In genomic region chr6:116003516-116003915, GRCm38 (mm10) we compare ENCODE assay signal across 10 mouse cellular contexts. TPM values are rescaled to one million over a fixed set of nuclear protein-coding genes. Genes with fewer than 3 reads are reported as not detected.
DNase-seq lines count a peak whose midpoint lies in the region; ATAC-seq and TF ChIP-seq lines count a peak whose summit lies in the region.
"Had no signal": no experiment of that assay in that cellular context is flagged by ENCODE, and none has a peak within 500 bp of the region (broad histone marks: within the 10 kb centered on the region; RNA-seq: fewer than 3 reads in every experiment).

No protein-coding gene starts in this region.

- intact Hi-C loops in left cerebral cortex, postnatal 36 days (cut with DNase I), result no loop called here

- H3K9me3 ChIP-seq in hindbrain, embryonic 10.5 days, result no peaks in the 10 kb centered on the region
- H3K9me3 ChIP-seq in hindbrain, embryonic 14.5 days (ENCODE audit: control insufficient read depth, low read length), result no peaks in the 10 kb centered on the region
- H3K9me3 ChIP-seq in embryonic facial prominence, embryonic 11.5 days (replicated peaks; ENCODE audit: control insufficient read depth, low read length), result no peaks in the 10 kb centered on the region
- H3K9me3 ChIP-seq: limb, embryonic 13.5 days had no signal

- peaks cover 18% of the 10 kb centered on the region; the same call in 1 of the 2 replicates for H3K27me3 ChIP-seq in hindbrain, embryonic 10.5 days (ENCODE audit: insufficient read depth, poor library complexity, severe bottlenecking)
- H3K27me3 ChIP-seq in hindbrain, embryonic 14.5 days (ENCODE audit: control insufficient read depth, insufficient read depth, low read length), result no peaks in the 10 kb centered on the region
- no peaks in the 10 kb centered on the region for H3K27me3 ChIP-seq in embryonic facial prominence, embryonic 11.5 days (ENCODE audit: control insufficient read depth, insufficient read depth, low read length)
- no peaks in the 10 kb centered on the region for H3K27me3 ChIP-seq in liver, adult 2 months (ENCODE audit: control insufficient read depth, insufficient read depth, low read length)
- H3K27me3 ChIP-seq: limb, embryonic 13.5 days had no signal

- H3K4me2 ChIP-seq in hindbrain, embryonic 14.5 days (replicated peaks), result no peak overlapping the region
- H3K4me2 ChIP-seq in embryonic facial prominence, embryonic 11.5 days (ENCODE audit: low read depth, low read length), result no peak overlapping the region
- H3K4me2 ChIP-seq: limb, embryonic 13.5 days had no signal

- H3K36me3 ChIP-seq in hindbrain, embryonic 10.5 days, result no peaks in the 10 kb centered on the region
- H3K36me3 ChIP-seq in hindbrain, embryonic 14.5 days (replicated peaks; ENCODE audit: control insufficient read depth, insufficient read depth), result no peaks in the 10 kb centered on the region
- no peaks in the 10 kb centered on the region for H3K36me3 ChIP-seq in embryonic facial prominence, embryonic 11.5 days (replicated peaks; ENCODE audit: control insufficient read depth, insufficient read depth, low read depth, low read length)
- H3K36me3 ChIP-seq in liver, adult 2 months (ENCODE audit: control insufficient read depth, insufficient read depth, low read length), result no peaks in the 10 kb centered on the region
- H3K36me3 ChIP-seq: limb, embryonic 13.5 days had no signal

- H3K79me2 ChIP-seq in liver, adult 2 months (ENCODE audit: control insufficient read depth, insufficient read depth, low read length), result no peaks in the 10 kb centered on the region

- ATAC-seq in hindbrain, embryonic 14.5 days (ENCODE audit: low FRiP score), result no peak
- no peak for ATAC-seq in embryonic facial prominence, embryonic 11.5 days (replicated peaks; ENCODE audit: insufficient number of reproducible peaks, low FRiP score, low TSS enrichment, low read depth)

- peaks cover 66% of the 10 kb centered on the region for H3K4me1 ChIP-seq in hindbrain, embryonic 10.5 days (replicated peaks)
- H3K4me1 ChIP-seq in hindbrain, embryonic 14.5 days (replicated peaks; ENCODE audit: control insufficient read depth, insufficient read depth, low read length), result no peaks in the 10 kb centered on the region
- H3K4me1 ChIP-seq in embryonic facial prominence, embryonic 11.5 days (ENCODE audit: control insufficient read depth, insufficient read depth, low read length), result peaks cover 6% of the 10 kb centered on the region
- H3K4me1 ChIP-seq in liver, adult 2 months (ENCODE audit: control insufficient read depth, insufficient read depth, low read length), result peaks cover 6% of the 10 kb centered on the region; the same call in 1 of the 2 replicates

- no peak for TF ChIP-seq CTCF in liver, adult 2 months (IDR thresholded peaks at IDR 0.05; ENCODE audit: low read depth, low read length)

- no peak overlapping the region for H3K4me3 ChIP-seq in hindbrain, embryonic 10.5 days
- H3K4me3 ChIP-seq in hindbrain, embryonic 14.5 days (replicated peaks; ENCODE audit: low read length), result no peak overlapping the region
- H3K4me3 ChIP-seq in embryonic facial prominence, embryonic 11.5 days (ENCODE audit: low read depth, low read length), result no peak overlapping the region
- no peak overlapping the region for H3K4me3 ChIP-seq in liver, adult 2 months (ENCODE audit: insufficient read depth, low read depth, low read length)
- H3K4me3 ChIP-seq: limb, embryonic 13.5 days had no signal

- H3K9ac ChIP-seq in hindbrain, embryonic 14.5 days, result no peak overlapping the region
- H3K9ac ChIP-seq in embryonic facial prominence, embryonic 11.5 days (replicated peaks; ENCODE audit: low read length), result peak overlapping the region; percentile 22; the same call in 1 of the 2 replicates
- H3K9ac ChIP-seq in liver, adult 2 months (ENCODE audit: low read depth, low read length), result peak overlapping the region; percentile 46; the same call in 1 of the 2 replicates

- peak overlapping the region; percentile 78 for H3K27ac ChIP-seq in hindbrain, embryonic 10.5 days
- no peak overlapping the region for H3K27ac ChIP-seq in hindbrain, embryonic 14.5 days
- H3K27ac ChIP-seq in embryonic facial prominence, embryonic 11.5 days (replicated peaks; ENCODE audit: low read depth, low read length), result 0 out of 2 replicates have a peak overlapping the region, but pooled peaks have one; percentile 20
- peak overlapping the region; percentile 91 for H3K27ac ChIP-seq in liver, adult 2 months (replicated peaks; ENCODE audit: insufficient read depth, low read depth, low read length)

- no peak for DNase-seq in hindbrain, embryonic 10.5 days (ENCODE audit: low spot score)
- no peak for DNase-seq in hindbrain, embryonic 14.5 days (ENCODE audit: low spot score)
- peak; percentile 31 to 33 for DNase-seq in B cell, adult 2 months
- DNase-seq in embryonic facial prominence, embryonic 11.5 days (ENCODE audit: low spot score), result no peak
- no peak for DNase-seq in liver, adult 2 months (ENCODE audit: extremely low read depth, low read depth, low spot score)
- DNase-seq in left cerebral cortex, postnatal 36 days (ENCODE audit: low spot score in 2 of 2), result no peak
- DNase-seq in layer of hippocampus, adult 9-11 months, result no peak
- DNase-seq in spleen, adult 18-20 months, result no peak
- DNase-seq: cerebellum, adult 11 months had no signal

- 72% methylated on average over 5 of the region's 5 CpGs for WGBS in hindbrain, embryonic 10.5 days
- 82% methylated on average over 5 of the region's 5 CpGs for WGBS in hindbrain, embryonic 14.5 days
- 50% methylated on average over 5 of the region's 5 CpGs for WGBS in embryonic facial prominence, embryonic 11.5 days
- 63% methylated on average over 5 of the region's 5 CpGs for WGBS in liver, adult 2 months

- no peak for TF ChIP-seq POLR2A in liver, adult 2 months (IDR thresholded peaks at IDR 0.05; ENCODE audit: extremely low read depth, insufficient read depth, low read length)

RNA-seq across cellular contexts. Expression of gene Plxnd1, which starts 8.7 kb away (rescaled TPM):
- polyA plus RNA-seq in hindbrain, embryonic 10.5 days (2016; fragmentation: Nextera tagmentation; extraction: Ambion mirVana), result 24.6 and 28.5 TPM in 2 replicates
- 11.6 and 14.7 TPM in 2 replicates for polyA plus RNA-seq in hindbrain, embryonic 14.5 days (2014; fragmentation: Nextera tagmentation; extraction: Ambion mirVana)
- 19.1 and 20.3 TPM in 2 replicates for polyA plus RNA-seq in embryonic facial prominence, embryonic 11.5 days (2014; fragmentation: Nextera tagmentation; extraction: Ambion mirVana)
- 12.4 and 17.4 TPM in 2 replicates for total RNA-seq in liver, adult 2 months (2014; rRNA removed)
- 12.1 and 18.4 TPM in 2 replicates for polyA plus RNA-seq in liver, adult 2 months (2012; rRNA removed)
- total RNA-seq in left cerebral cortex, postnatal 36 days (2021), result 100 to 1,000 TPM; 115 to 121 TPM

RNA-seq across cellular contexts. Expression of gene H1foo, which starts 58.8 kb away (rescaled TPM):
- not detected in 2 replicates for polyA plus RNA-seq in hindbrain, embryonic 10.5 days (2016; fragmentation: Nextera tagmentation; extraction: Ambion mirVana)
- polyA plus RNA-seq in hindbrain, embryonic 14.5 days (2014; fragmentation: Nextera tagmentation; extraction: Ambion mirVana), result not detected in 2 replicates
- not detected in 2 replicates for polyA plus RNA-seq in embryonic facial prominence, embryonic 11.5 days (2014; fragmentation: Nextera tagmentation; extraction: Ambion mirVana)
- total RNA-seq in liver, adult 2 months (2014; rRNA removed), result not detected in 2 replicates
- not detected in 2 replicates for polyA plus RNA-seq in liver, adult 2 months (2012; rRNA removed)
- not detected for total RNA-seq in left cerebral cortex, postnatal 36 days (2021)
- polyA plus RNA-seq: limb, embryonic 13.5 days had no signal

Comparison
In these comparisons a context has a peak if more than half of its experiments do, and no peak if none do; other contexts are left out.
1. DNase-seq: peak in B cell, adult 2 months (2 of 2); none in hindbrain, embryonic 10.5 days (single experiment), hindbrain, embryonic 14.5 days (single experiment), embryonic facial prominence, embryonic 11.5 days (single experiment), liver, adult 2 months (single experiment), left cerebral cortex, postnatal 36 days (0 of 2), layer of hippocampus, adult 9-11 months (single experiment) and spleen, adult 18-20 months (0 of 2).